Mouse (Mus musculus) midbrain, postnatal 0 days (tissue): Measurements from ENCODE around the gene Fam76a. TPM values are rescaled to one million over a fixed set of nuclear protein-coding genes. Genes with fewer than 3 reads are reported as not detected.

ENCODE experiments used
- ATAC-seq: fragments of 200-750 bp; cut with Nextera tagmentation; 2 replicates; pipeline ENCODE4 v1.8.0; 2017; ENCODE audit warnings: moderate number of reproducible peaks, mild to moderate bottlenecking, moderate TSS enrichment, moderate library complexity; ENCODE audit not compliant: low FRiP score
- DNase-seq: peaks from one replicate; pipeline ENCODE4 v3.0.0-alpha.2; 2015; ENCODE audit warnings: low spot score
- H3K27ac ChIP-seq: fragments of 300-500 bp; sonication (generic); 2 replicates; pipeline ENCODE4 v1.5.1; 2014; ENCODE audit warnings: low read depth, mild to moderate bottlenecking, low read length, mixed read lengths
- H3K27me3 ChIP-seq: fragments of 300-500 bp; sonication (generic); 2 replicates; pipeline ENCODE4 v1.6.1; 2014; ENCODE audit warnings: low read length, control low read depth, mixed read lengths; ENCODE audit not compliant: insufficient read depth
- H3K36me3 ChIP-seq: fragments of 300-500 bp; sonication (generic); 2 replicates; pipeline ENCODE4 v1.6.1; 2014; ENCODE audit warnings: low read length, control low read depth, mixed read lengths; ENCODE audit not compliant: insufficient read depth
- H3K4me1 ChIP-seq: fragments of 300-500 bp; sonication (generic); 2 replicates; pipeline ENCODE4 v1.6.1; 2014; ENCODE audit warnings: mild to moderate bottlenecking, control low read depth, antibody characterized with exemption, low read length, mixed read lengths; ENCODE audit not compliant: insufficient read depth
- H3K4me2 ChIP-seq: fragments of 300-500 bp; sonication (generic); 2 replicates; pipeline ENCODE4 v1.6.1; 2014; ENCODE audit warnings: low read depth, mild to moderate bottlenecking, low read length, mixed read lengths; ENCODE audit not compliant: poor library complexity, severe bottlenecking
- H3K4me3 ChIP-seq: fragments of 300-500 bp; sonication (generic); 2 replicates; pipeline ENCODE4 v1.5.1; 2014; ENCODE audit warnings: low read depth, mild to moderate bottlenecking, low read length, moderate library complexity
- H3K9ac ChIP-seq: fragments of 300-500 bp; sonication (generic); replicated peaks from 2 replicates; pipeline ENCODE4 v1.6.1; 2014; ENCODE audit warnings: mild to moderate bottlenecking, low read length, moderate library complexity, mixed read lengths; ENCODE audit not compliant: poor library complexity, severe bottlenecking
- H3K9me3 ChIP-seq: fragments of 300-500 bp; sonication (generic); 2 replicates; pipeline ENCODE4 v1.6.1; 2016; ENCODE audit warnings: low read length, control low read depth
- CTCF ChIP-seq: IDR thresholded peaks from 2 replicates; pipeline ENCODE4 v1.5.1; 2016; ENCODE audit warnings: antibody characterized with exemption, mild to moderate bottlenecking
- WGBS: fragments of 180-500 bp; shearing (Covaris S2); extraction: QIAGEN DNeasy Blood & Tissue Kit; methylation state at CpG from one replicate; pipeline ENCODE4 v1.1.7; 2014; 5-methylcytosine and 5-hydroxymethylcytosine counted together
- polyA plus RNA-seq: library from polyadenylated mRNA; unstranded; fragments of >200 nt; fragmentation: Nextera tagmentation; extraction: Ambion mirVana; gene quantifications from 2 replicates; pipeline ENCODE4 v1.2.1, GENCODE M21; 2015
- total RNA-seq: library from RNA; depleted of rRNA; stranded (reverse); fragments of >200 nt; gene quantifications from 2 replicates; pipeline ENCODE4 v1.2.3, GENCODE M21; 2014; rRNA removed

Fam76a gene
- total RNA-seq (16.6 and 21.0 TPM in 2 replicates), polyA plus RNA-seq (31.0 and 38.2 TPM in 2 replicates)

- H3K27me3 ChIP-seq: no peaks in the 10 kb centered on the region
- H3K27ac ChIP-seq: peak within 1 kb of the TSS; percentile 87
- ATAC-seq: peak; percentile 99
- peak within 1 kb of the TSS; percentile 80 for H3K4me2 ChIP-seq
- H3K36me3 ChIP-seq: peaks cover 4% of the 10 kb centered on the region
- H3K9me3 ChIP-seq: no peaks in the 10 kb centered on the region
- no peaks in the 10 kb centered on the region for H3K4me1 ChIP-seq
- H3K9ac ChIP-seq: peak within 1 kb of the TSS; percentile 90
- under 1% methylated on average over 49 of the region's 53 CpGs for WGBS
- peak; percentile 100 for DNase-seq
- no peak; the same call in 1 of the 2 replicates for TF ChIP-seq CTCF
- H3K4me3 ChIP-seq: peak within 1 kb of the TSS; percentile 98
Observed at GRCm38 (mm10) chr4:132922558-132923008, at the start of gene Fam76a. Gene Fam76a, minus strand, starts transcription at chr4:132922558.

DNA sequence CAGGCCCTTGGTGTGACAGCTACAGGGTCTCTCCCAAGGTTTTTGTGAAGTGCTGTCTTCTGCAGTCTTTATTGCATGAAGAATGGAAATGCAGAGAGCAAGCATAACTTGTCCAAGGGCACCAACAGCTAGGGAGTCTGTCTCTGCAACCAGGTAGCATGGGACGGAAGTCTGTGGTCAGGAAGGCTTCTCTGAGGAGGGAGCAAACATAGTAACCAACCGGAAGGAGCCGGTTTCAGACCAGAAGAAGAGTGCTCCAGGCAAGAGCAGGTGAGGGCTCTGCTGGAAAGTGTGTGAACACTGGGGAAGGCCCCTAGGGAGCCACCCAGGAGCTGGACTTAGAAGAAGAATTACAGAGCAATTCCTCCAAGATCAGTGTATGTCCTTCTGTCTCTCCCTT is 49.7 kb upstream of the Fam76a start:
- Histone ChIP-seq H3K27me3 (0 out of 2 replicates have a peak, but pooled peaks cover 3% of the 10 kb centered on the region), H3K4me1 (peaks cover 9% of the 10 kb centered on the region; the same call in 1 of the 2 replicates), H3K9ac (no peak overlapping the region), H3K4me2 (no peak overlapping the region), H3K27ac (no peak overlapping the region), H3K36me3 (no peaks in the 10 kb centered on the region), H3K4me3 (no peak overlapping the region), H3K9me3 (no peaks in the 10 kb centered on the region)
- ATAC-seq (no peak), DNase-seq (no peak)
- TF ChIP-seq CTCF: no peak
- whole genome bisulfite sequencing: 70% methylated on average over 3 of the region's 3 CpGs

DNA sequence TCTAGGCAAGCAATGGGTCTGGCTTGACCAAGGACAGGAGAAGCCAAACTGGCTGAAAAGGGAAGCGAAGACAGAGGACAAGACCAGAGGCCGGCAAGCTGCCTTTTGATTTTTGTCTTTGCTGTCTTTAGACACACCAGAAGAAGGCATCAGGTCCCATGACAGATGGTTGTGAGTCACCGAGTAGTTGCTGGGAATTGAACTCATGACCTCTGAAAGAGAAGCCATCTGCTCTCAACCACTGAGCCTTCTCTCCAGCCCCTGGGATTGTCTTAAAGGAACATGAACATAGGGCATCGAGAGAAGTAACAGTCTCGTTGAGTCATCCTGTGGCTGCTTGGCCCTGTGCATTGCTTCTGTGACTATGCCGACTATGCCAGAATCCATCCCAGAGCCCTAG is 49.2 kb upstream of the Fam76a start:
- 77% methylated on average over 6 of the region's 6 CpGs for WGBS
- 0 out of 2 replicates have a peak, but pooled peaks cover 3% of the 10 kb centered on the region for H3K27me3 ChIP-seq
- no peak for DNase-seq
- ATAC-seq: no peak
- H3K36me3 ChIP-seq: no peaks in the 10 kb centered on the region
- TF ChIP-seq CTCF: no peak
- H3K4me3 ChIP-seq: no peak overlapping the region
- no peaks in the 10 kb centered on the region for H3K9me3 ChIP-seq
- H3K4me1 ChIP-seq: peaks cover 9% of the 10 kb centered on the region; the same call in 1 of the 2 replicates
- no peak overlapping the region for H3K4me2 ChIP-seq
- no peak overlapping the region for H3K27ac ChIP-seq
- H3K9ac ChIP-seq: no peak overlapping the region

DNA sequence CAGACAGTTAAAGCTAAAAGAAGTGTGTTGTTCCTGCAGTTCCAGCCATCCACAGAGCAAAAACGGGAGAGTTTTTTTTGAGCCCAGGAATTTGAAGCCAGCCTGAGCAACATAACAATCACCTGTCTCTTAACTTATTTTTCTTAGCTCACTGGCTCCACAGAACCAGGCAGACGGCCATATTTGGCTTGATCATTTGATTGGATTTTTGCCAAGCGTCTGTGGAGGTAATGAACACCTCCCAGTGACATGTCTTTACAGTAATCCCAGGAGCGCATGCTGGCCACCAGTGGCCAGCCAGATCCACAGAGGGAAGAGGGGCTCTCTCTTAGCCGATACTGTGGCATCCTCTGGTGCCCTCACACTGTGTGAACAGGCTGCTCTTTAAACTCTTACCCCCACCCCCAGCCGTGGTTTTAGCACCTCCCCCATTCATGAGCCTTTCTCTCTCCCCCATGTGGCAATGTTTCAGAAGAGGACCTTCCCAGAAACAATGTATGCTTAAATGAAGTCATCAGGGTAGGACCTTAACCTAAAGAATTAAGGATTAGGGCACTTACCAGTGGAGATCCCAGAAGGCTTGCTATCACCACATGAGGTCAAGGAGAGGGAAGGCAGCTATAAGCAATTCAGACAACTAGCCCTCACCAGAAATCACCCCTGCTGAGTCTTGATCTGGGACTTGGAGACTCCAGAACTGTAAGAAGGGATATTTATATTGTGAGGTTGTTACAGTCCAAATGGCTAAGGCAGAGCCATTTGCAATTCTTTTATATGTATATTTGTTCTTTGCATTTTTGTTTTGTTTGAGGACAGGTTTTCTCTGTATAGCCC is 46.0 kb upstream of the Fam76a start:
- Histone ChIP-seq H3K4me2 (no peak overlapping the region), H3K9ac (no peak overlapping the region), H3K36me3 (no peaks in the 10 kb centered on the region), H3K27ac (no peak overlapping the region), H3K4me3 (no peak overlapping the region), H3K27me3 (no peaks in the 10 kb centered on the region), H3K4me1 (no peaks in the 10 kb centered on the region), H3K9me3 (no peaks in the 10 kb centered on the region)
- TF ChIP-seq CTCF: no peak
- WGBS: 34% methylated on average over 6 of the region's 6 CpGs
- ATAC-seq (no peak), DNase-seq (no peak)

GRCm38 (mm10) chr4:132964473-132964872 is 42.1 kb upstream of the Fam76a start:
- Histone ChIP-seq H3K4me1 (no peaks in the 10 kb centered on the region), H3K4me3 (no peak overlapping the region), H3K27ac (no peak overlapping the region), H3K4me2 (no peak overlapping the region), H3K36me3 (no peaks in the 10 kb centered on the region), H3K9ac (no peak overlapping the region), H3K27me3 (no peaks in the 10 kb centered on the region), H3K9me3 (no peaks in the 10 kb centered on the region)
- no peak for DNase-seq
- 18% methylated on average over 5 of the region's 5 CpGs for WGBS
- ATAC-seq: no peak
- no peak for TF ChIP-seq CTCF

DNA sequence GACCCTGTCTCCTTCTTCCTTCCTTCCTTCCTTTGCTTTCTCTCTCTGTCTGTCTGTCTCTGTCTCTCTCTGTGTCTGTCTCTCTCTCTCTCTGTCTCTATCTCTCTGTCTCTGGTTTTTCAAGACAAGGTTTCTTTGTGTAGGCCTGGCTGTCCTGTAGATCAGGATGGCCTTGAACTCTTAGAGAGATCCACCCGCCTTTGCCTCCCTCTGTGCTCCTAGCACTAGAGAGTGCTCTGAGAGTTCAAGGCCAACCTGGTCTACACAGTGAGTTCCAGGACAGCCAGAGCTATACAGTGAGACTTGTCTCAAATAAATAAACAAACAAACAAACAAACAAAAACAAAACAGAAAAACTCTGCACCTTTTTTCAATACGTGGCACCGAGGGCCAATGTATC is 41.7 kb upstream of the Fam76a start:
- H3K27me3 ChIP-seq: no peaks in the 10 kb centered on the region
- no peak for DNase-seq
- WGBS: 33% methylated on average over 3 of the region's 3 CpGs
- H3K4me3 ChIP-seq: no peak overlapping the region
- H3K4me1 ChIP-seq: no peaks in the 10 kb centered on the region
- no peaks in the 10 kb centered on the region for H3K36me3 ChIP-seq
- no peaks in the 10 kb centered on the region for H3K9me3 ChIP-seq
- H3K4me2 ChIP-seq: no peak overlapping the region
- H3K9ac ChIP-seq: no peak overlapping the region
- H3K27ac ChIP-seq: no peak overlapping the region
- ATAC-seq: no peak
- TF ChIP-seq CTCF: no peak
